Mouse (Mus musculus) forebrain, embryonic 10.5 days (tissue): Measurements from ENCODE around the gene Celf2. TPM values are rescaled to one million over a fixed set of nuclear protein-coding genes. Genes with fewer than 3 reads are reported as not detected.

Source experiments
- DNase-seq: peaks from one replicate; pipeline ENCODE4 v3.0.0-alpha.2; 2017; ENCODE audit warnings: low spot score; ENCODE audit errors: extremely low spot score
- H3K27ac ChIP-seq: fragments of 300-500 bp; sonication (generic); 2 replicates; pipeline ENCODE4 v1.5.1; 2016; ENCODE audit warnings: mild to moderate bottlenecking
- H3K27me3 ChIP-seq: fragments of 300-500 bp; sonication (generic); 2 replicates; pipeline ENCODE4 v1.6.1; 2016; ENCODE audit warnings: mild to moderate bottlenecking; ENCODE audit not compliant: poor library complexity, severe bottlenecking
- H3K36me3 ChIP-seq: fragments of 300-500 bp; sonication (generic); replicated peaks from 2 replicates; pipeline ENCODE4 v1.6.1; 2016; ENCODE audit warnings: mild to moderate bottlenecking, moderate library complexity
- H3K4me1 ChIP-seq: fragments of 300-500 bp; sonication (generic); 2 replicates; pipeline ENCODE4 v1.6.1; 2016
- H3K4me3 ChIP-seq: fragments of 300-500 bp; sonication (generic); 2 replicates; pipeline ENCODE4 v1.5.1; 2016; ENCODE audit warnings: mild to moderate bottlenecking, moderate library complexity
- H3K9me3 ChIP-seq: fragments of 300-500 bp; sonication (generic); 2 replicates; pipeline ENCODE4 v1.6.1; 2016; ENCODE audit warnings: mild to moderate bottlenecking, moderate library complexity
- WGBS: fragments of 180-500 bp; shearing (Covaris S2); methylation state at CpG from one replicate; pipeline ENCODE4 v1.1.7; 2016; 5-methylcytosine and 5-hydroxymethylcytosine counted together
- polyA plus RNA-seq: library from polyadenylated mRNA; unstranded; fragments of >200 nt; fragmentation: Nextera tagmentation; extraction: Ambion mirVana; gene quantifications from 2 replicates; pipeline ENCODE4 v1.2.1, GENCODE M21; 2016

The Celf2 gene
- polyA plus RNA-seq, 1 experiment from 2014 or later, result 58.2 TPM

DNA sequence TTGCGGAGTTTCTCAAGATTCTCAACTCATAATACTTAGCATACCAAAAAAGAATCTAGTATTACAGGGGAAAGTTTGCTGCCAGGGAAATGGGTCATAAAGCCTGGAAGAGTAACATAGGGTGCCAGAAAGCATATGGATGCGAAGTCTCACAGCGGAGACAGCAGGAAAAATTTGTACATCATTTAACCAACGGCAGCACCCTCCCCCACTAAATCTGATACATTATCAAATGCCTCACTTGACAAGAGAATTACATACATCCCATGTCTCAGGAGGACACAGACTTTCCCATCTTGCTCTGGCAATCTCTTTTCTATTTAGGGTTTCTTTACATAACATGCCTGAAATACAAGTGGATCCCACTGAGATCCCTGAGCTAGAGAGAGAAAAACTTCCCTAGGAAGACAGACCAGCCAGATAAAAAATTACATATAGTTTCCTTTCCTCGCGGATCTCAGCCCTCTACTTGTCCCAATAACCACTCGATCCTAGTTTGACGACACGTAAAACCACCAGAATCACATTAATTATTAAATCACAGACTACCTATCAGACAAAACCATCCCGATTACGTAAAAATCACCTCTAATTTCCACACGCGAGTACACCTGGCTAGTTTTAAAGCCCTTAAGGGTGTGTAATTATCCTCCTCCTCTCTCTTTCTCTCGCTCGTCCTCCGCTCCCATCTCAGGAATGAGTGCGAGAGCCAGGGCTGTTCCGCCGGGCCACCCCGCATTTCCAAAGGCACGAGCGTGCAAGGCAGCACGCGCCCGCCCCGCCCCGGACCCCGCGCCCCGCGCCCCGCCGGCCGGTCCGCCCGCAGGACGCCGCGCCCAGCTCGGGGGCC, 637.9 kb downstream of the Celf2 start:
- H3K9me3 ChIP-seq, result no peaks in the 10 kb centered on the region
- 3% methylated on average over 39 of the region's 40 CpGs for WGBS
- peaks cover 91% of the 10 kb centered on the region for H3K4me1 ChIP-seq
- no peaks in the 10 kb centered on the region for H3K36me3 ChIP-seq
- H3K4me3 ChIP-seq, result peak overlapping the region; percentile 83
- DNase-seq, result peak; percentile 46
- peak overlapping the region; percentile 96 for H3K27ac ChIP-seq
- peaks cover 18% of the 10 kb centered on the region for H3K27me3 ChIP-seq

DNA sequence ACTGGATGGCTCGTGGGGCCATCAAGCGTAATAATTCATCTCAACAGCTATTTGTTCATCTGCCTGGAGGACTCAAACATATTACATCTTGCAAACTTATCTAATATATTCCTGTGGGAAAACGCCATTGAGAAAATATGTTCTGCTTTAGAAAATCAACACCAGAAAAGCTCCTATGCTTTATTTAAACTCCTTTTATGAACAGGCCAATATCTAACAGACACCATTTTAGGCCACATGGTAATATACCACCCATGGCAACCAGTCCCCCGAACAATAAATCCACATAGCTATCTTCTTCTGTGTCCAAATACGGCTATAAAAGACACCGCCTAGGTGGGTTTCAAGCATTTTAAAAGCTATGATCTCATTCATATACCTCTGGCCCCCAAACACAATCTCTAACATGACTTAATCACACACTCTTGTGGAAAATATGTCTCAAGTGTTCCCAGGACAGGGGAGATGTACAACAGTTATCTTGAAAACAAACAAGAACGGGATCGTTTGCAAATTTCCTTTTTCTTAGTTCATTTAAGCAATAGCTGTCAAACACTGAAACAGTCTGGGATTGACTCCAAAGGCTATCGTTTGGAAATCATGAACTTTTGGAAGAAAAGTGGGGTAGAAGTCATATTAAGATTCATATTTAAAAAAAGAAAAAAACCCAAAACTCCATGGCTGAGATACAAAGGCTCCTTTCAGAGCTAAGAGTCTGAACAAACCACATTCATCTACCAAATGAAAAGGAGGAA, 639.2 kb downstream of the Celf2 start:
- Histone ChIP-seq H3K27me3 (peaks cover 18% of the 10 kb centered on the region), H3K27ac (no peak overlapping the region), H3K4me1 (peaks cover 83% of the 10 kb centered on the region), H3K36me3 (no peaks in the 10 kb centered on the region), H3K4me3 (peak overlapping the region; percentile 83; the same call in 1 of the 2 replicates), H3K9me3 (no peaks in the 10 kb centered on the region)
- DNase-seq, result no peak
- WGBS, result 72% methylated on average over 9 of the region's 9 CpGs

DNA sequence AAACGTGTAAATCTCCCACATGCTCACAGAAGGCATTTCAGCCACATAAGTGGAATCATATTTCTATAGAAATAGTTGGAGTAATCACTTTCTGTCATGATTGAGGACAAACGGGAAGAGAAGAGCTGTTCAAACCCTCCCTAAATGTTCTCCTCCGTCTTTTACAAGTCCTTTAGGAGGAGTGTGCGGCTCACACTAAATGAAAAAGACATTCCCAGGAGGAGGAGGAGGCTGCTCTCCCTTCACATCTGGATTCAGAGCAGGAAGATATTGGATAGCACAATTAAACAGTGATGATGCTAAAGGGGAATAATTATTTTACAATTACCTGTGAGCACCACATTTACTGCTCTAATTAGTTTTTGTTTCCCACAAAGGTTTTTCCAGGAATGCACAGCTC, 642.1 kb downstream of the Celf2 start:
- 42% methylated on average over 4 of the region's 4 CpGs for WGBS
- Histone ChIP-seq H3K27me3 (peaks cover 12% of the 10 kb centered on the region), H3K9me3 (no peaks in the 10 kb centered on the region), H3K4me1 (peaks cover 64% of the 10 kb centered on the region), H3K36me3 (no peaks in the 10 kb centered on the region), H3K27ac (no peak overlapping the region), H3K4me3 (no peak overlapping the region)
- no peak for DNase-seq

DNA sequence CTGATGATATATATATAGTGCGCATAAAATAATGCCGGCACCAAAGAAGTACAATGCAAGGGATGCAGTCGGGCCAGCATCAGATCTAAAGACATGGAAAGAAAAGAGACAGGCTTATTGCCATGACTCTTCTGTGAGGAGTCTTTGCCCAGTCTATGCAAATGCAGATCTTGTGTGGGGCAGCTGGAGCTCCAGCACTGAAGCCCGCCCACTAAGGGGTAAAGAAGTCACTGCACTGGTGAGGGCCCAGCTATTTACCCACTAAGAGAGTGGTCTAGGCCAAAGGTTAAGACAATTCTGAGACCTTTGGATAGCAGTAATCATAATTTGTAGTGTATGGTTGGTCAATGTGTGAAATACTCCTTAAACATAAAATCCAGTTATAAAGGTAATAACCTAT, 643.6 kb downstream of the Celf2 start:
- 90% methylated on average over 4 of the region's 4 CpGs for WGBS
- Histone ChIP-seq H3K4me3 (no peak overlapping the region), H3K36me3 (peaks cover 5% of the 10 kb centered on the region), H3K27ac (no peak overlapping the region), H3K9me3 (no peaks in the 10 kb centered on the region), H3K4me1 (peaks cover 56% of the 10 kb centered on the region), H3K27me3 (peaks cover 11% of the 10 kb centered on the region)
- no peak for DNase-seq

DNA sequence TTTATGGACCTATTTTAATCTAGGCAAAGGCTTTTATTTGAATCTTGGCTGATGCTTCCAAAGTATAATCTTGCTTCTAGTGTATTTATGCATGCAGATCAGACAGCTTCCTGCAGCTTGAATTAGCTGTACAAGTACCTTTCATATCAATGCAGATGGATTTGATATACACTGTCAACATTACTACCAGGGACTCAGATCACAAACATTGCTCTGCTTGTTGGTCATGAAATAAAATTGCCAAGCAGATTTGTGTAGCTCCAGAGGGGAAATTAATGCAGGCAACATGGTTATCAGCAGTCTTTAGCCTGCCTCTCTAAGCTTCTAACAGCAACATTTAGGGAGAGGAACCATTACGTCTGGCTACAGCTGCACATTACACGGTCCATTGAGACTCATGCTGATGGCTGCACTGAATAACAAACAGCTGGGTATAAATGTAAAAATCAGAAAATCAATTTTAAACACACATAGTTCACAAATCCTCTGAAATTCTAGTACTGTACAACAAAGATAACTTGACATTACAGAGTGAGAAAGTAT, 659.2 kb downstream of the Celf2 start:
- Histone ChIP-seq H3K36me3 (no peaks in the 10 kb centered on the region), H3K4me1 (no peaks in the 10 kb centered on the region), H3K27me3 (no peaks in the 10 kb centered on the region), H3K9me3 (no peaks in the 10 kb centered on the region), H3K27ac (no peak overlapping the region), H3K4me3 (no peak overlapping the region)
- WGBS, result 70% methylated on average over 2 of the region's 2 CpGs
- DNase-seq, result no peak

DNA sequence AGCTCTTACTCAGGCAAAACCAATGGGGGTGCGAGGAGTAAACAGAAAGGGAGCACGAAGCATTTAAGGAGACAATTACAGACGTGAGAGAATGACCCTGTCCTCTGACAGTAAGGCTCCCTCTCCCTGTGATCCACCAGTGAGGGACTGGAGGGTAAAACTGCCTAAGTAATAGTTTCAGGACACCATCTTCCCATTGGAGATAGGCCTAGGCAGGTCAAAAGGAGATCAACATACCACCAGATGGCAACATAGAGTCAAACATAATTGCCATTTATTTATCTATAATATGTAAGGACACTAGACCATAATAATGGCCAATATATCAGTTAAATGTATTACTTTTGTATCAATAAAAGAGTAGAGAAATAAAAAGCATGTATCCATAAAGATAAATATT, 660.0 kb downstream of the Celf2 start:
- 57% methylated on average over 3 of the region's 3 CpGs for WGBS
- Histone ChIP-seq H3K4me3 (no peak overlapping the region), H3K36me3 (no peaks in the 10 kb centered on the region), H3K27me3 (no peaks in the 10 kb centered on the region), H3K27ac (no peak overlapping the region), H3K4me1 (no peaks in the 10 kb centered on the region), H3K9me3 (no peaks in the 10 kb centered on the region)
- no peak for DNase-seq

DNA sequence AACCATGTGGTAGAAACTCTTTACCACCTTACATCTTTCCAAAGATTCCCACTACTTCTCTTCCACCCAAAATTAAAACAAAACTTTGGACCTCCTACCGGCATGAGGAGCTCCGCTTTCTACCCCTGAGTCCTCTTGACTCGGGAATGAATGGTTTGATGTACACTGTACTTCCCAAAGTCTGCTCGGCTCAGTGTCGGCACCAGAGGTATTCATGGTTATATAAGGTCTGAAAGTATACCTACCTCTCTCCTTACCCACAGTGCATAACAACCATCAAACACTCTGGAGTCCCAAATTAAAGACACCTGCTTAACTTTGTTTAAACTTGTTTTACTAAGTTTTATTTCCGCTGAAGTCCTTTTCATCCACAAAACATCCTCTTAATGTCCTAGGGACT, 679.3 kb downstream of the Celf2 start:
- 89% methylated on average over 6 of the region's 6 CpGs for WGBS
- Histone ChIP-seq H3K4me1 (peaks cover 20% of the 10 kb centered on the region), H3K4me3 (no peak overlapping the region), H3K9me3 (no peaks in the 10 kb centered on the region), H3K27ac (no peak overlapping the region), H3K27me3 (no peaks in the 10 kb centered on the region), H3K36me3 (no peaks in the 10 kb centered on the region)
- no peak for DNase-seq

DNA sequence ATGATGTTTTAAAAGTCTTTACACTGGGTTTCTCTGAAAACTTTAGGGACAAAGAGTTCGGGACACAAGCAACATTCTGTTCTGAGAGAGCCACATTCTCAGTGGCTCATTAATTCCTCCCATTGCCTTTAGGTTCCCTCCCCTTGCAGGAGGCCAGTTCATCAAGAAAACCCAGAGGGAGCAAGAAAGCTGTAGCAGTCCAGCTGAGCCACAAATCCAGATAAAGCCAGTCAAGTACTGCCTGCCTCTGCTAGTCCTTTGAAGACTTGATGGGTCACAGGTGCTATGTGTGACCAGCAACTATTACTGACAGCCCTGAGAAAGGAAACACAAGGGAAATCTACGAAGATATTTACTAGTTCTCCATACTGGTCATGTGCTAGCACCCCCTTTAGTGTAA, 681.8 kb downstream of the Celf2 start:
- no peak for DNase-seq
- no peak overlapping the region for H3K27ac ChIP-seq
- H3K27me3 ChIP-seq, result no peaks in the 10 kb centered on the region
- no peaks in the 10 kb centered on the region for H3K9me3 ChIP-seq
- WGBS, result 40% methylated on average over 2 of the region's 2 CpGs
- no peak overlapping the region for H3K4me3 ChIP-seq
- no peaks in the 10 kb centered on the region for H3K36me3 ChIP-seq
- peaks cover 20% of the 10 kb centered on the region for H3K4me1 ChIP-seq

DNA sequence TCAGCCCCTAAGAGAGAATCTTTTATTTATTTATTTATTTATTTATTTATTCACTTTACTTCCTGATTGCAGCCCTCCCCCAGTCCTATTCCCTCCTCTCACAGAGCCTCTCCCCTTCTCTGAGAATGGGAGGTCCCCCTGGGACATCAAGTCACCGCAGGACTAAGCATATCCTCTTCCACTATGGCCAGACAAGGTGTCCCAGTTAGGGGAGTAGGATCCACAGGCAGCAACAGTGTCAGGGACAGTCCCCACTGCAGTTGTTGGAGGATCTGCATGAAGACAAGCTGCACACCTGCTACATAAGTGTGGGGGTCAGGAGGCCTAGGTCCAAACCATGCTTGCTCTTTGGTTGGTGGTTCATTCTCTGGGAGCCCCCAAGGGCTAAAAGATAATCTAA, 686.3 kb downstream of the Celf2 start:
- no peak for DNase-seq
- H3K4me1 ChIP-seq, result peaks cover 16% of the 10 kb centered on the region
- no peak overlapping the region for H3K4me3 ChIP-seq
- H3K36me3 ChIP-seq, result no peaks in the 10 kb centered on the region
- H3K27me3 ChIP-seq, result no peaks in the 10 kb centered on the region
- WGBS, result 67% methylated on average over 1 of the region's 1 CpGs
- H3K27ac ChIP-seq, result no peak overlapping the region
- H3K9me3 ChIP-seq, result no peaks in the 10 kb centered on the region

DNA sequence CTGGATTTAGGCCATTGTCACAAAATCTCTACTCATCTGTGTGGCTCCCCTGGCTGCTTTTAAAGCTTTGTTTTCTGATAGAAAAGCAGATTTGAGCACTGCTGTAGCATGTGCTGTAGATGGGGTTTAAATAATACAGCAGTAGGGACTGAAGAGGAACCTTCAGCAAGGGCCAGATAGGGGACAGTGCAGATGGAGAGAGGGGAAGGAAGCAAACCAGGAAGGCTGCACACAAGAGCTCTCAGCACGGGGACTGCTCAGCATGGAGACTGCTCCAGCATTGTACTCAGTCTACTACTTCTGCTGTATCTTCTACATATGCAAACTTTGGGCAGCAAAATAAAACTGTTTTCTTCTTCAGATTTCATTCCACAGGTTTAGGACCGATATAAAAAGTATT, 687.8 kb downstream of the Celf2 start:
- H3K4me3 ChIP-seq, result no peak overlapping the region
- DNase-seq, result no peak
- no peaks in the 10 kb centered on the region for H3K27me3 ChIP-seq
- H3K4me1 ChIP-seq, result peaks cover 9% of the 10 kb centered on the region
- H3K36me3 ChIP-seq, result no peaks in the 10 kb centered on the region
- no peak overlapping the region for H3K27ac ChIP-seq
- no peaks in the 10 kb centered on the region for H3K9me3 ChIP-seq
- 73% methylated on average over 2 of the region's 2 CpGs for WGBS

DNA sequence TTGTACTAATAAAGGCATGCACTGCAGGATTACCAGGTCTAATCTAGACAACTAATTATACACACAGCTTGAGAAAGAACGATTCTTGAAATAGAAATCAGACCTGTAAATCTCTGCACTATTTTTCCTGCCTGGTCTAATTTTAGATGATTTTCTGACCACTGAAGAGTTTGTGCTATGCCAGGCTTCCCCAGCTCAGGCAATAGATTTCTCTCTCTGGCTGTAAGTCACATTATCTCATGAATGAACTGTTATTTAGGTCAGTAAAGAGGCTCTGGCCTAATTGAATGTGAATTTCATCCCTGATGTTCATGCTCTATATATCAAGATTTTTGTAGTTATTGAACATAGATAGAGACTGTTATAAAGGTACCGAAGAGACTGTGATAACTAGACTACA, 694.1 kb downstream of the Celf2 start:
- WGBS, result 82% methylated on average over 2 of the region's 2 CpGs

DNA sequence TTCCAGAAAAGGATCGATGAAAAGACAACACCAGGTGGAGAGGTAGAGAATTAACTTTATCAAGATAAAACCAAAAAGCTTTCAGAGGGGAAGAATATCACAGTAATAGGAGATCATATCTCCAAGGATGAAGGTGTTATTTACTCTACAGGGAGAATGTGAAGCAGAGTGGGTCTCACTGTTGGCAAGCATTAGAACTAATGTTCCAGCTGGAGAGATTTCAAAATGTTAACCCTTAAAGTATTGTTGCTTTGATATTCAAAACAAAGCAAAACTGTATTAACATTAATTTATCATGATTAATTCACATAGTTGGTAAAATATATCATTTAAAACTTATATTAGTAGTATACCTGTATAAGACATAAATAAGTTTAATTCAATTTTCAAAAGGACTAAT, 700.6 kb downstream of the Celf2 start:
- Histone ChIP-seq H3K27ac (no peak overlapping the region), H3K4me1 (no peaks in the 10 kb centered on the region), H3K36me3 (no peaks in the 10 kb centered on the region), H3K4me3 (no peak overlapping the region), H3K9me3 (peaks cover 5% of the 10 kb centered on the region; the same call in 1 of the 2 replicates), H3K27me3 (no peaks in the 10 kb centered on the region)
- no peak for DNase-seq
- WGBS, result 94% methylated on average over 1 of the region's 1 CpGs

More for the DNA sequence above, 694.1 kb downstream of the Celf2 start:
- no peak for DNase-seq
- no peaks in the 10 kb centered on the region for H3K36me3 ChIP-seq
- no peak overlapping the region for H3K27ac ChIP-seq
- peaks cover 5% of the 10 kb centered on the region; the same call in 1 of the 2 replicates for H3K9me3 ChIP-seq
- no peak overlapping the region for H3K4me3 ChIP-seq
- H3K27me3 ChIP-seq, result no peaks in the 10 kb centered on the region
- H3K4me1 ChIP-seq, result peaks cover 9% of the 10 kb centered on the region

DNA sequence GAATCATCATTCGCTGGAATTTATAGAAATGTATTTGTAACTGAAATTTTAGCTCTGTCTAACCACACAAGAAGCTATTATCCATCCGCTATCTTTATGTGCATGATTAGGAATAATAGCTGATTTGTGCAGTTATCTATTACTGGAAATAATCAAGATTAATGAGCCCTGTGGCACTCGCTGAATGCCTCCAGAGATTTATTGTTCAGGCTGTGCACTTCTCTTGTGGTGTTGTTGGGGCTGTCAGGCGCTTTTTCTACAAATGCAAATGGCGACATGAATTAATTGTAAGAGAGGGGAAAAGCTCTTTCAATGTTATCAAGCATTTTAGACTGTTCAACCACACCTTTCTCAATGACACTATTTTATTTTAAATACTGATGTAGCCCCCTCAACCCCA, 712.6 kb downstream of the Celf2 start:
- no peak for DNase-seq
- H3K27me3 ChIP-seq, result no peaks in the 10 kb centered on the region
- no peak overlapping the region for H3K27ac ChIP-seq
- no peaks in the 10 kb centered on the region for H3K36me3 ChIP-seq
- H3K4me1 ChIP-seq, result peaks cover 13% of the 10 kb centered on the region
- H3K9me3 ChIP-seq, result no peaks in the 10 kb centered on the region
- WGBS, result 80% methylated on average over 5 of the region's 5 CpGs
- no peak overlapping the region for H3K4me3 ChIP-seq
